Mouse (Mus musculus) testis, postnatal 14 days (tissue): ENCODE measurements around the gene Gpr162.

ENCODE experiments used
- DNase-seq: peaks from one replicate; pipeline ENCODE4 v3.0.0; 2021; ENCODE audit warnings: low spot score

The Gpr162 gene

GRCm38 (mm10) chr6:124881821-124882220 lies 18.0 kb upstream of the Gpr162 start:
- DNase-seq: no peak

- no peak for DNase-seq
Observed at GRCm38 (mm10) chr6:124879390-124879789, 15.6 kb upstream of the Gpr162 start.

- no peak for DNase-seq
Observed at GRCm38 (mm10) chr6:124874348-124874747, 10.6 kb upstream of the Gpr162 start.

- no peak for DNase-seq
Observed at GRCm38 (mm10) chr6:124866560-124866959, 2.8 kb upstream of the Gpr162 start.

- DNase-seq: no peak
Observed at GRCm38 (mm10) chr6:124865766-124866362, 2.1 kb upstream of the Gpr162 start.

GRCm38 (mm10) chr6:124863125-124863657 lies 592 bp downstream of the Gpr162 start:
- DNase-seq: no peak

- DNase-seq: no peak
Observed at GRCm38 (mm10) chr6:124862406-124863124, 1.2 kb downstream of the Gpr162 start.

GRCm38 (mm10) chr6:124861802-124862201 lies 2.0 kb downstream of the Gpr162 start:
- no peak for DNase-seq

GRCm38 (mm10) chr6:124861266-124861665 lies 2.5 kb downstream of the Gpr162 start:
- DNase-seq: no peak

GRCm38 (mm10) chr6:124860511-124860910 lies 3.3 kb downstream of the Gpr162 start:
- no peak for DNase-seq

- peak; percentile 70 for DNase-seq
Observed at GRCm38 (mm10) chr6:124859725-124860124, 4.1 kb downstream of the Gpr162 start.

- no peak for DNase-seq
Observed at GRCm38 (mm10) chr6:124858561-124859318, 5.0 kb downstream of the Gpr162 start.

- DNase-seq: no peak
Observed at GRCm38 (mm10) chr6:124857840-124858530, 5.8 kb downstream of the Gpr162 start.

GRCm38 (mm10) chr6:124856916-124857839 lies 6.6 kb downstream of the Gpr162 start, which contains the start of gene P3h3:
Gene P3h3 (minus strand): TSS chr6:124857752.
- DNase-seq: peak; percentile 69

- DNase-seq: no peak
Observed at GRCm38 (mm10) chr6:124856321-124856720, 7.5 kb downstream of the Gpr162 start.

- no peak for DNase-seq
Observed at GRCm38 (mm10) chr6:124854647-124855046, 9.1 kb downstream of the Gpr162 start.

GRCm38 (mm10) chr6:124850535-124850934 lies 13.2 kb downstream of the Gpr162 start:
- no peak for DNase-seq

- DNase-seq: peak; percentile 86
Observed at GRCm38 (mm10) chr6:124847305-124847704, 16.5 kb downstream of the Gpr162 start.

GRCm38 (mm10) chr6:124840241-124841167 lies 23.3 kb downstream of the Gpr162 start, which contains the start of gene Gnb3:
Gene Gnb3 (minus strand): TSS chr6:124840275.
- no peak for DNase-seq

- no peak for DNase-seq
Observed at GRCm38 (mm10) chr6:124839805-124840204, 24.0 kb downstream of the Gpr162 start.
